ENCODE assay signal across 9 mouse cellular contexts in the genomic region with DNA sequence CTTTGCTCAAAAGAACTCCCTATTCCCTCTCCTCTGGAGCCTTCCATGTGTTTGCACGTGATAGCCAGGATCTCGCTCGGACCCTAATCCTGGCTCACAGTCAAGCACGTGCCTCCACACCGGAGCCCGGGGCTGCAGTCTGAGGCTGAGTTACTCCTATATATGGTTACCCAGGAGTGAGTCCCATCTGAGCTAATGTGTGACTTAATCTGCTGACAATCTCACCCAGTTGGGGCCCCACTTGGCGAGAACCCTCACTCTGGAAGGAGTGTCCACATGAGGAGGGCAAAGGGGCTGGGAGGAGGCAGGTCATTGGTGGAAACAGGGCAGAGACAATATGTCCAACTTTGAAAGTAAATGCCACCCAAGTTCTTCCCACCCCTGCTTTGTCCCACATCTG. TPM values are rescaled to one million over a fixed set of nuclear protein-coding genes. Genes with fewer than 3 reads are reported as not detected.
DNase-seq lines count a peak whose midpoint lies in the region; ATAC-seq lines count a peak whose summit lies in the region.
"Had no signal": no experiment of that assay in that cellular context is flagged by ENCODE, and none has a peak within 500 bp of the region (broad histone marks: within the 10 kb centered on the region; RNA-seq: fewer than 3 reads in every experiment).

No protein-coding gene starts in this region.

- no peak overlapping the region; the same call in 1 of the 2 replicates for H3K9ac ChIP-seq in heart, embryonic 14.5 days (ENCODE audit: low read length)
- H3K9ac ChIP-seq in lung, embryonic 16.5 days (ENCODE audit: low read length): no peak overlapping the region
- peak overlapping the region; percentile 27; the same call in 1 of the 2 replicates for H3K9ac ChIP-seq in stomach, embryonic 16.5 days (ENCODE audit: low read length)

- no peaks in the 10 kb centered on the region for H3K27me3 ChIP-seq in heart, embryonic 14.5 days (ENCODE audit: control insufficient read depth, insufficient read depth, low read length)
- no peaks in the 10 kb centered on the region for H3K27me3 ChIP-seq in lung, embryonic 16.5 days (ENCODE audit: control insufficient read depth, insufficient read depth, low read depth, low read length)
- no peaks in the 10 kb centered on the region for H3K27me3 ChIP-seq in limb, embryonic 10.5 days (ENCODE audit: low read depth, poor library complexity, severe bottlenecking)
- H3K27me3 ChIP-seq in stomach, embryonic 16.5 days (ENCODE audit: control insufficient read depth, insufficient read depth, low read length): no peaks in the 10 kb centered on the region

- H3K4me1 ChIP-seq in heart, embryonic 14.5 days (ENCODE audit: control insufficient read depth in 2 of 2, insufficient read depth in 2 of 2, low read length in 2 of 2): peaks cover 43 to 44% of the 10 kb centered on the region in 2 experiments
- peaks cover 47% of the 10 kb centered on the region for H3K4me1 ChIP-seq in lung, embryonic 16.5 days (replicated peaks; ENCODE audit: control insufficient read depth, insufficient read depth, low read length)
- H3K4me1 ChIP-seq in limb, embryonic 10.5 days: peaks cover 55% of the 10 kb centered on the region
- peaks cover 38% of the 10 kb centered on the region for H3K4me1 ChIP-seq in stomach, embryonic 16.5 days (ENCODE audit: control insufficient read depth, insufficient read depth, low read length)

- no peaks in the 10 kb centered on the region for H3K9me3 ChIP-seq in heart, embryonic 14.5 days (ENCODE audit: control insufficient read depth, low read length)
- H3K9me3 ChIP-seq in lung, embryonic 16.5 days (ENCODE audit: control insufficient read depth, low read length): no peaks in the 10 kb centered on the region
- no peaks in the 10 kb centered on the region for H3K9me3 ChIP-seq in limb, embryonic 10.5 days (replicated peaks)
- no peaks in the 10 kb centered on the region for H3K9me3 ChIP-seq in stomach, embryonic 16.5 days (replicated peaks; ENCODE audit: control insufficient read depth, low read length)

- H3K36me3 ChIP-seq in heart, embryonic 14.5 days (ENCODE audit: control insufficient read depth, insufficient read depth, low read length): peaks cover 23% of the 10 kb centered on the region
- H3K36me3 ChIP-seq in lung, embryonic 16.5 days (ENCODE audit: control insufficient read depth, insufficient read depth, low read length): no peaks in the 10 kb centered on the region
- peaks cover 19% of the 10 kb centered on the region for H3K36me3 ChIP-seq in limb, embryonic 10.5 days
- H3K36me3 ChIP-seq in stomach, embryonic 16.5 days (ENCODE audit: control insufficient read depth, insufficient read depth, low read length): peaks cover 10% of the 10 kb centered on the region; the same call in 1 of the 2 replicates

- intact Hi-C loops in heart, postnatal 25 days (cut with DNase I): no loop called here

- H3K27ac ChIP-seq in heart, embryonic 14.5 days (replicated peaks in 1 of 2; ENCODE audit: control insufficient read depth in 1 of 2, insufficient read depth in 1 of 2, low read depth in 2 of 2, low read length in 2 of 2): peak overlapping the region; percentile 93 to 94
- peak overlapping the region; percentile 91; the same call in 1 of the 2 replicates for H3K27ac ChIP-seq in lung, embryonic 16.5 days (ENCODE audit: low read length)
- peak overlapping the region; percentile 81 for H3K27ac ChIP-seq in limb, embryonic 10.5 days
- peak overlapping the region; percentile 84 for H3K27ac ChIP-seq in stomach, embryonic 16.5 days (ENCODE audit: low read length)

- no peak overlapping the region for H3K4me3 ChIP-seq in heart, embryonic 14.5 days (ENCODE audit: control insufficient read depth in 1 of 2, insufficient read depth in 1 of 2, low read depth in 1 of 2, low read length in 2 of 2)
- H3K4me3 ChIP-seq in lung, embryonic 16.5 days (ENCODE audit: low read length): no peak overlapping the region
- H3K4me3 ChIP-seq in limb, embryonic 10.5 days: no peak overlapping the region
- no peak overlapping the region for H3K4me3 ChIP-seq in stomach, embryonic 16.5 days (replicated peaks; ENCODE audit: low read length)

- DNase-seq in heart, postnatal 25 days (ENCODE audit: low spot score): no peak
- DNase-seq in lung, postnatal 36 days: no peak
- no peak for DNase-seq in limb, embryonic 10.5 days (ENCODE audit: low spot score)
- no peak for DNase-seq in frontal cortex, postnatal 36 days (ENCODE audit: low spot score in 2 of 2)
- DNase-seq in testis, postnatal 14 days (ENCODE audit: low spot score): no peak
- DNase-seq: cerebellum, adult 9-10 months had no signal

- H3K4me2 ChIP-seq in heart, embryonic 14.5 days (ENCODE audit: low read length): no peak overlapping the region
- H3K4me2 ChIP-seq in lung, embryonic 16.5 days (ENCODE audit: low read depth, low read length): no peak overlapping the region
- no peak overlapping the region for H3K4me2 ChIP-seq in stomach, embryonic 16.5 days (ENCODE audit: low read depth, low read length)

- peak; percentile 76 for ATAC-seq in heart, embryonic 14.5 days (ENCODE audit: insufficient number of reproducible peaks, insufficient read depth, low FRiP score, low read depth)
- ATAC-seq in lung, embryonic 16.5 days (ENCODE audit: low read depth): peak; percentile 17
- ATAC-seq in stomach, embryonic 16.5 days (ENCODE audit: insufficient read depth, low FRiP score): peak; percentile 79

- WGBS in heart, embryonic 14.5 days: 21% methylated on average over 7 of the region's 7 CpGs
- WGBS in lung, embryonic 16.5 days: 27% methylated on average over 7 of the region's 7 CpGs
- WGBS in limb, embryonic 10.5 days: 53% methylated on average over 7 of the region's 7 CpGs
- 17% methylated on average over 7 of the region's 7 CpGs for WGBS in stomach, embryonic 16.5 days

RNA-seq across cellular contexts. Expression of a gene that starts 17.2 kb away (rescaled TPM):
- polyA plus RNA-seq in heart, embryonic 14.5 days (2014; fragmentation: Nextera tagmentation; extraction: Ambion mirVana): 99.2 and 105 TPM in 2 replicates
- 100 to 1,000 TPM; 277 to 296 TPM for total RNA-seq in heart, postnatal 25 days (2021)
- 25.6 and 29.9 TPM in 2 replicates for polyA plus RNA-seq in lung, embryonic 16.5 days (2015; fragmentation: Nextera tagmentation; extraction: Ambion mirVana)
- 56.8 and 67.3 TPM in 2 replicates for polyA plus RNA-seq in limb, embryonic 10.5 days (2016; fragmentation: Nextera tagmentation; extraction: Ambion mirVana)
- 47.7 and 69.3 TPM in 2 replicates for polyA plus RNA-seq in stomach, embryonic 16.5 days (2015; fragmentation: Nextera tagmentation; extraction: Ambion mirVana)

RNA-seq across cellular contexts. Expression of a gene that starts 57.7 kb away (rescaled TPM):
- 31.8 and 33.0 TPM in 2 replicates for polyA plus RNA-seq in heart, embryonic 14.5 days (2014; fragmentation: Nextera tagmentation; extraction: Ambion mirVana)
- 10 to 100 TPM; 33.3 to 35.7 TPM for total RNA-seq in heart, postnatal 25 days (2021)
- 12.8 and 14.6 TPM in 2 replicates for polyA plus RNA-seq in lung, embryonic 16.5 days (2015; fragmentation: Nextera tagmentation; extraction: Ambion mirVana)
- polyA plus RNA-seq in limb, embryonic 10.5 days (2016; fragmentation: Nextera tagmentation; extraction: Ambion mirVana): 9.9 and 17.0 TPM in 2 replicates
- polyA plus RNA-seq in stomach, embryonic 16.5 days (2015; fragmentation: Nextera tagmentation; extraction: Ambion mirVana): 15.3 and 17.1 TPM in 2 replicates

Comparison
In these comparisons a context has a peak if more than half of its experiments do, and no peak if none do; other contexts are left out.
1. ATAC-seq: peak in every context shown above with its lines; median percentile 79 in stomach, embryonic 16.5 days; 76 in heart, embryonic 14.5 days; 17 in lung, embryonic 16.5 days.